Mouse (Mus musculus): ENCODE results near the gene Hist1h2ae. TPM values are rescaled to one million over a fixed set of nuclear protein-coding genes. Genes with fewer than 3 reads are reported as not detected.

Gene Hist1h2ae
- polyA plus RNA-seq (2014; fragmentation: Illumina TruSeq; extraction: RNeasy Lipid Tissue Mini Kit (QIAGEN cat#74804); ENCODE audit: low replicate concordance), result 0.97 TPM

DNA sequence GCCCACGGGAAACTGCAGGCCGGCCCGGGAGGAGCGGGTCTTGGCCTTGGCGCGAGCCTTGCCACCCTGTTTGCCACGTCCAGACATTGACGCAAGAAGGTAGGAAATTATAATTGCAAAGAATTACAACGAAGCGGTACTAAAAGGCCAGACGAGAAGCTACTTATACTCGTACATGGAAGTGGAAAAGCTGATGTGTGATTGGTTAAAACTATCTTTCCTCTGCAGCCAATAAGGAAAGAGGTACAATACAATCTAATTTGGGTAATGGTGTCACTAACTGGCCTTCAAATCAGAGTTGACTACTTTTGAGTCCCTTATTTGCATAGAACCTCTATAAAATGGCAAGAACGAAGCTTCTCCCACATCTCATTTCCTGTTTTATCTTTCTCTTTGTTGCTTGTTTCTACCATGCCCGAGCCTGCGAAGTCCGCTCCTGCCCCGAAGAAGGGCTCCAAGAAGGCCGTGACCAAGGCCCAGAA, at the start of gene Hist1h2ae, which contains the start of gene Hist1h2bg:
Hist1h2ae (minus strand) TSS at position 199 of the 482 bp plus-strand sequence.
Hist1h2bg (plus strand) TSS at position 375 of the 482 bp plus-strand sequence.

DNA sequence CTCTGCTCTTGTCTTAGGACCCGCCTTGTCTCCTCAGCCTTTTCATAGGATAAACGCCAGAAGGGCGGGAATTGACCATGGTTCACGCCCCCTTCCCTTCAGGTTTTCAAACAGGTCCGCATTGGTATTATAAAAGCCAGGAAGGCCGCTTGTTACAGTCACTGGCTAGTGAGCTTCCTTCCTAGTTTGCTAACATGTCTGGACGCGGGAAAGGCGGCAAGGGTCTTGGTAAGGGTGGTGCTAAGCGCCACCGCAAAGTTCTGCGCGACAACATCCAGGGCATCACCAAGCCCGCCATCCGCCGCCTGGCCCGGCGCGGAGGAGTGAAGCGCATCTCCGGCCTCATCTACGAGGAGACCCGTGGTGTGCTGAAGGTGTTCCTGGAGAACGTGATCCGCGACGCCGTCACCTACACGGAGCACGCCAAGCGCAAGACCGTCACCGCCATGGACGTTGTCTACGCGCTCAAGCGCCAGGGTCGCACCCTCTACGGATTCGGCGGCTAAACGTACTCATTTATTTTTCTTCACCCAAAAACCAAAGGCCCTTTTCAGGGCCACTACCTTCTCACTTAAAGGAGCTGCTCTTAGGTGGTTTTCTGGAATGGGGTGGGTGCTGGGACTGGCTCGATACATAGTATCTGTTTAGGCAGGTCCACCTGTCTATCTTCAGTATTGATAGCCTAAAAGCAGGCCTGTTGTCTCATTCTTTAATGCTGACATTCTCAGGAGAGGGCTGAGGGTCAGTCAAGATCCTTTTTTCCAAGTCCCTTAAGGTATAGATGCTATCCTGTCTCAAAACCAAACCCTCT, 10.6 kb upstream of the Hist1h2ae start, which contains the start of gene Hist1h4d:
Hist1h4d (plus strand) TSS at position 191 of the 811 bp plus-strand sequence.

DNA sequence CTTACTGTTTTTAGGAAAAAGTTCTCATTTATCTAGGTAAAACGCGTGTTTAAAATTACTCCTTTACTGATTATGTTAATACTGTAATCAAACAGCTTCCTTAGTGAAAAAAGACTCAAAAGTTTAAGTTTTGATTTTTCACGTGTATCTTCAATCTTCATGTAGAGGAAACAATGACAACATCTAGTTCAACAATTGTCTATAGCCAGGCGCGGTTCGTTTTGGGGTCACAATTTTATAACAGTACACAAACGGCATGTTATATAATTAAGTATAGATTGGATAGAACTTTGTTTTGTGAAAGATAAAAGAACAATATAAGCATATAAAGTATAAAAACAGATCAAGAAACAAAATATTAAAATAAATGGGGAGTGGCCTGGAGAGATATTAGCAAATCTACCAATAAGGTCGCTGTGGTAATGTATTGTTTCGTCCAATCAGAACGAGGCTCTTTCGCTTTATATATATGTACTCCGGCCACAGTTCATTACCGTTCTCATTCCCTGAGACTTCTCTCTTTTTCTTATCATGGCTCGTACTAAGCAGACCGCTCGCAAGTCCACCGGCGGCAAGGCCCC, 4.3 kb upstream of the Hist1h2ae start, which contains the start of gene Hist1h3d:
Hist1h3d (plus strand) TSS at position 493 of the 581 bp plus-strand sequence.

DNA sequence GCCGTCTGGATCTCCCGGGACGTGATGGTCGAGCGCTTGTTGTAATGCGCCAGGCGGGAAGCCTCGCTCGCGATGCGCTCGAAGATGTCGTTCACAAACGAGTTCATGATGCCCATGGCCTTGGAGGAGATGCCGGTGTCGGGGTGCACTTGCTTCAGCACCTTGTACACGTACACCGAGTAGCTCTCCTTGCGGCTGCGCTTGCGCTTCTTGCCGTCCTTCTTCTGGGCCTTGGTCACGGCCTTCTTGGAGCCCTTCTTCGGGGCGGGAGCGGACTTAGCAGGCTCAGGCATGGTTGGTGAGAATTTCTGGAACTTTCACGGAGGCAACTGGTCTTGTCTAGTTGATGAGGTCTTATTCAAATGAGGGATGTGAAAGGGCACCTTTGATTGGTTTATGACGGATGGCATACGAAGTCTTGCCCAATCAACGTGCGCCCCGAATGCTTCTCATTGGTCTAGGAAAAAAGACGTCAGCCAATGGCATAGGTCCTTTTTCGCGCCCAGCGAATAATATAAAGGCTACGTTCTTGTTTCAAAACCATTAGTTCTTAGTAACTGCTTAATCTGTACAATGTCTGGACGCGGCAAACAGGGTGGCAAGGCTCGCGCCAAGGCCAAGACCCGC, 3.0 kb upstream of the Hist1h2ae start, which contains the start of the genes Hist1h2bf and Hist1h2ad:
Hist1h2bf (minus strand) TSS at position 299 of the 627 bp plus-strand sequence.
Hist1h2ad (plus strand) TSS at position 484 of the 627 bp plus-strand sequence.

DNA sequence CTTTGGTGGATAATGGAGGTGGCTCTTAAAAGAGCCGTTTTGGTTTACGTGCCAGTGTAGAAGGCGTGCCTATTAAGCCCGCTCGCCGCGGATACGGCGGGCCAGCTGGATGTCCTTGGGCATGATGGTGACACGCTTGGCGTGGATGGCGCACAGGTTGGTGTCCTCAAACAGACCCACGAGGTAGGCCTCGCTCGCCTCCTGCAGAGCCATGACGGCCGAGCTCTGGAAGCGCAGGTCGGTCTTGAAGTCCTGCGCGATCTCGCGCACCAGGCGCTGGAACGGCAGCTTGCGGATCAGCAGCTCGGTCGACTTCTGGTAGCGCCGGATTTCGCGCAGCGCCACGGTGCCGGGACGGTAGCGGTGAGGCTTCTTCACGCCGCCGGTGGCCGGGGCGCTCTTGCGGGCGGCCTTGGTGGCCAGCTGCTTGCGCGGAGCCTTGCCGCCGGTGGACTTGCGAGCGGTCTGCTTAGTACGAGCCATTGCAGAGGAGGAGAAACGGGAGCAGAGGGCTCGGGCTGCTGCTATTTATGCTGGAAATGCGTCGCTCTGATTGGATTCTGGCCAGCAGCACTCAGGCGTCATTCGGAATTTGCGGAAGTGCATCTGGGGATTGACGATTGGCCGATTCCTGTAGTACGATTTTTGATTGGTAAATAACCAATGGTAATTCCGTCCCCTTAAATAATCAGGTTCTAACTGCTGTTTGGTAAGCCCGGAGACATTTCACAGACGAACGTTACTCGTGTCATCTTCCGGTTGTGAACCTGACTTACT, 8.9 kb downstream of the Hist1h2ae start, which contains the start of gene Hist1h3e:
Hist1h3e (minus strand) TSS at position 487 of the 777 bp plus-strand sequence.

DNA sequence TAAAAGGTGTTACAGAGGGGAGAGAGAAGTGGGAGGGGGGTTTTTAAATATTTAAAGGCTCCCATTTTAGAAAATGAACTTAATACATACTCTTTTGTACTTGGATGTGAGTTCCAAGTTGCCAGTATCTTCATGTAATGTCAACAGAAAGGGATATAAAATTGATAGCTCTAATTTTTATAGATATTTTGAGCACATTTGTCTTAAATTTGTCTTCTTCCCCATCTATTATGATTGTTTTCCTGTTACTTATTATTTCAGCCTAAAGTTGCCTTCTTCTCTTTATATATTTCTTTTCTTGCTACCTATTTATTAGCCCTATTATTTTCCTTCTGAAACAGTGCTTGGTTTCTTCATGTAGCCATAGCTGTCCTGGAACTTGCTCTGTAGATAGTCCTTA, 18.1 kb downstream of the Hist1h2ae start, which contains the start of gene Hist1h1d:
Hist1h1d (plus strand) TSS at position 301 of the 400 bp plus-strand sequence.

DNA sequence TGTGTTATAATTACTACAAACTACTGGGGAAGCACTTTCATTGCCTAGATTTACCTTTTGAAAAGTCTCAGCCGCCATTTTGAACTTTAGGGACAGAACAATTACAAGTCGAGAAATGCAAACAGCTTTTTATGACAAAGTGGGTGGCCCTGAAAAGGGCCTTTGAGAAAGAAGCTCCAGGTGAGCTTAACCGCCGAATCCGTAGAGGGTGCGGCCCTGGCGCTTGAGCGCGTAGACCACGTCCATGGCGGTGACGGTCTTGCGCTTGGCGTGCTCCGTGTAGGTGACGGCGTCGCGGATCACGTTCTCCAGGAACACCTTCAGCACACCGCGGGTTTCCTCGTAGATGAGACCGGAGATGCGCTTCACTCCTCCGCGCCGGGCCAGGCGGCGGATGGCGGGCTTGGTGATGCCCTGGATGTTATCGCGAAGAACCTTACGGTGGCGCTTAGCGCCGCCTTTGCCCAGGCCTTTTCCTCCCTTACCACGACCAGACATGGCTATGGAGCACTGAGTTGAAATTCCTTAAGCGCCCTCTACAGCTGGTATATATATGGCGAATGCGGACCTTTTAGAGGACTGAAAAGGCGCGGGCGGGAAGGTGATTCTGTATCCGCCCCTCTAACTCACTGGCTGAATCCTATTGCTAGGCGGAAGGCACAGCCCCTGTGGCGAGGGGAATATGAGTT, 19.7 kb downstream of the Hist1h2ae start, which contains the start of gene Hist1h4f:
Hist1h4f (minus strand) TSS at position 503 of the 689 bp plus-strand sequence.

DNA sequence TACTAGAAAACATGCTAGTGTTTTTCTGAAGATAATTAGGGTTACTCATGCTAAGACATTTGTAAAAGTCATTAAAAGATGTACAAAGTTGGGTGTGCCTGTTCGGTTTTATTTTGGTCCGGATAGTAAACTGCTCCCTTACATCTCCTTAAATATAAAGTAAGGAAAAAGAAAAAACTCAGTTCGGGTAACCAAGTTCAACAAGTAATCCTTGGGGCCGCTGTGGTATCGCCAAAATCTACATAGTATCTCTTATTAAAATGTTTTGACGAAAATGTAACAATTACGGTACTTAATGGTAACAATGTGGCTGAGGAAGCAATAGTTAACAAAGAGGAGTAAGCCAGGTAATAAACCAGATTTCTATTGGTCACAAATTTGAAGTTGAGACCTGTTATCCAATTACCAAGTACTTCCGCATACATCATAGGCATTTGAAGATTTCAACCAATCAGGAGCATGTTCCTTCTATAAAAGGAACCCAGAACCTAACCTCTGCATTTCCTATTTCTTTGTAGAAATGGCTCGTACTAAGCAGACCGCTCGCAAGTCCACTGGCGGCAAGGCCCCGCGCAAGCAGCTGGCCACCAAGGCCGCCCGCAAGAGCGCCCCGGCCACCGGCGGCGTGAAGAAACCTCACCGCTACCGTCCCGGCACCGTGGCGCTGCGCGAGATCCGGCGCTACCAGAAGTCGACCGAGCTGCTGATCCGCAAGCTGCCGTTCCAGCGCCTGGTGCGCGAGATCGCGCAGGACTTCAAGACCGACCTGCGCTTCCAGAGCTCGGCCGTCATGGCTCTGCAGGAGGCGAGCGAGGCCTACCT, 26.8 kb downstream of the Hist1h2ae start, which contains the start of gene Hist1h3f:
Hist1h3f (plus strand) TSS at position 88 of the 822 bp plus-strand sequence.

DNA sequence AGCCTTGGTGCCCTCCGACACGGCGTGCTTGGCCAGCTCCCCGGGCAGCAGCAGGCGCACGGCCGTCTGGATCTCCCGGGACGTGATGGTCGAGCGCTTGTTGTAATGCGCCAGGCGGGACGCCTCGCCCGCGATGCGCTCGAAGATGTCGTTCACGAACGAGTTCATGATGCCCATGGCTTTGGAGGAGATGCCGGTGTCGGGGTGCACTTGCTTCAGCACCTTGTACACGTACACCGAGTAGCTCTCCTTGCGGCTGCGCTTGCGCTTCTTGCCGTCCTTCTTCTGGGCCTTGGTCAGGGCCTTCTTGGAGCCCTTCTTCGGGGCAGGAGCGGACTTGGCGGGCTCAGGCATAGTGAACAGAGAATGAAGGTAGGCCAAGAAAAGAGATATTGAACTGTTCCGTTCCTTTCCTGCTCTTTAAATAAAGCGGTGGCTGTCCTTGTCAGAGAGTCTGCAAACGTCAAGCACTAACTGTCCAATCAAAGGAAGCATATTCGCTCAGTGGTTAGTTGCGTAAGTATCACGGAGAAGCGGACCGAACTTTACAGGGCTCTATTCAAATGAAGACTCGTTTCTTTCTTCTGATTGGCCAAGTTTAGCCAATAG, 27.9 kb downstream of the Hist1h2ae start, which contains the start of gene Hist1h2bh:
Hist1h2bh (minus strand) TSS at position 394 of the 609 bp plus-strand sequence.

DNA sequence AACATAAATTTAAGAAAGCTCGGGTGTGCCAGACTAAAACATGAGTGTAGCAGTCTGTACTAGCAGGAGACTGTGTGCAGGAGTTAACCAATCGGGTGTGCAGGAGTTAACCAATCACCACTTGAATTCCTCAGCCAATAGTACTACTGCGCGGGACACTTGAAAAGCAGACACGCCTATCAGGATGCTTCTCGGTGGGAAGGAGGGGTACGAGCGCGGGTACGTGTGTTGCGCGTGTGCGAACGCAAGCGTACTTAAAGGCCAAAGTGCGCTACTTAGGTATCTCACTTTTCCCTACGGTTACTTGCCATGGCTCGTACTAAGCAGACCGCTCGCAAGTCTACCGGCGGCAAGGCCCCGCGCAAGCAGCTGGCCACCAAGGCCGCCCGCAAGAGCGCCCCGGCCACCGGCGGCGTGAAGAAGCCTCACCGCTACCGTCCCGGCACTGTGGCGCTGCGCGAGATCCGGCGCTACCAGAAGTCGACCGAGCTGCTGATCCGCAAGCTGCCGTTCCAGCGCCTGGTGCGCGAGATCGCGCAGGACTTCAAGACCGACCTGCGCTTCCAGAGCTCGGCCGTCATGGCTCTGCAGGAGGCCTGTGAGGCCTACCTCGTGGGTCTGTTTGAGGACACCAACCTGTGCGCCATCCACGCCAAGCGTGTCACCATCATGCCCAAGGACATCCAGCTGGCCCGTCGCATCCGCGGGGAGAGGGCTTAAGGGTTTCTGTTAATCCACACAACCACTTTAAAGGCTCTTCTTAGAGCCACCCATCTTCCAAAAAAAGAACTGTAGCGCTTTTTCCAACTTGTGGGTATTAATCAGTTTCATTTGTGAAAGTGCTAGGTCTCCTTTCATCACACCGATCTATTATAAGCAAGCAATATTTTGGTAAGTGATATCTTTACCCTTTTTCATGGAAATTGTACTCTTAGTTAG, 35.6 kb downstream of the Hist1h2ae start, which contains the start of gene Hist1h3g:
Hist1h3g (plus strand) TSS at position 286 of the 939 bp plus-strand sequence.

DNA sequence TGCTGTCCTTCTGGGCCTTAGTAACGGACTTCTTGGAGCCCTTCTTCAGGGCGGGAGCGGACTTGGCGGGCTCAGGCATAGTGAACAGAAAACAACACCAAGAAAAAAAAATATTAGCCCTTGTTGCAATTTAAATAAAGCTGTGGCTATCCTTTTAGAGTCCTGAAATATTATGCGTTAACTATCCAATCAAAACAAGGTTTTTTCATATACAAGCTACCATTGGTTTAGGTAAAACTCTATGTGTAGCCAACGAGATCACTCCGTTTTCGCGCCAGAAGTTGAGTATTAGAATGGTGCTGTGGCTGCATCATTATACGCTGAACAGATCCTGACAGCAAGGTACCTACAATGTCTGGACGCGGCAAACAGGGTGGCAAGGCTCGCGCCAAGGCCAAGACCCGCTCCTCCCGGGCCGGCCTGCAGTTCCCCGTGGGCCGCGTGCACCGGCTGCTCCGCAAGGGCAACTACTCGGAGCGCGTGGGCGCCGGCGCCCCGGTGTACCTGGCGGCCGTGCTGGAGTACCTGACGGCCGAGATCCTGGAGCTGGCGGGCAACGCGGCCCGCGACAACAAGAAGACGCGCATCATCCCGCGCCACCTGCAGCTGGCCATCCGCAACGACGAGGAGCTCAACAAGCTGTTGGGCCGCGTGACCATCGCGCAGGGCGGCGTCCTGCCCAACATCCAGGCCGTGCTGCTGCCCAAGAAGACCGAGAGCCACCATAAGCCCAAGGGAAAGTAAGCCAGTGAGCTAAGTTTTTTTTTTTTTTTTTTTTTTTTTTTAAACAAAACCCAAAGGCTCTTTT, 37.3 kb downstream of the Hist1h2ae start, which contains the start of gene Hist1h2af:
Hist1h2af (plus strand) TSS at position 347 of the 808 bp plus-strand sequence.

DNA sequence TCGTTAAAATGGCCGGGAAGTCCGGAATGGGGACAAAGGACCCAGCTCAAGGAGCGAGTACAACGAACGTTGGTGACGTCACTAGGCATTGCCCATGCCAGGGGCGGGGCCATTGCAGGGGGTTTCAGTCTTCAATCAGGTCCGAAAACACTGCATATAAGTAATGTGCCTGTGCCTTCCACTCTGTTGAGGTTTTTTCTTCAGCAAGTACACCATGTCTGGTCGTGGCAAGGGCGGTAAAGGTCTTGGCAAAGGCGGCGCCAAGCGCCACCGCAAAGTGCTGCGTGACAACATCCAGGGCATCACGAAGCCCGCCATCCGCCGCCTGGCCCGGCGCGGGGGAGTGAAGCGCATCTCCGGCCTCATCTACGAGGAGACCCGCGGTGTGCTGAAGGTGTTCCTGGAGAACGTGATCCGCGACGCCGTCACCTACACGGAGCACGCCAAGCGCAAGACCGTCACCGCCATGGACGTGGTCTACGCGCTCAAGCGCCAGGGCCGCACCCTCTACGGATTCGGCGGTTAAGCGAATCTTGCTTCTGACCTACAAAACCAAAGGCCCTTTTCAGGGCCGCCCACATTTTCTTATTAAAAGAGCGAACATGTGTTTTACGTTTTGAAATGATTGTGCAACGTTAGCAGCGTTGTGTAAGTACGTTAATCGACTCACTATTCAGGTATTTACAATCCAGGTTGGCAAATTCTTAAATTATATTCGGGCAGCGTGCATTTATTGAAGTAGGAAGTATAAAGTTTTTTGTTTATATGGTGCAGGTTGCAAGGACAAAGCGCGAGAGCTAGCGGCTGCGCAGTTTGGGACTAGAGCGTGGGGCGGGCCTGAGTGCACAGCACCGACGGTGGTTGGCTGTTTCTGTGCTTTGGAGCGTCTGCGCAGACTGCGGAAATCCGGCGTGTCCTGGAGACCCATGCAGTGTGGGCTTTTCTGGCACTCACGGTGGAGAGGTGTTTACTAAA, 39.8 kb downstream of the Hist1h2ae start, which contains the start of gene Hist1h4h:
Hist1h4h (plus strand) TSS at position 150 of the 975 bp plus-strand sequence.

